Mouse (Mus musculus) spleen, adult 2 months (tissue): ENCODE measurements at regions not wholly inside any gene's neighbourhood (a gene's known extent, or its start where the extent isn't known, plus 50 kb on each side); places are given as distances from the start of the nearest gene placed in this dataset.

Experiments
- DNase-seq, 2 experiments: peaks; one replicate each; pipeline versions ENCODE4 v3.0.0 to v3.0.0-alpha.2; 2012 to 2021; ENCODE audit warnings: low spot score in 2 of 2, low read depth in 1 of 2
- H3K27ac ChIP-seq: fragments of 200-500 bp; 2 replicates; pipeline ENCODE4 v1.5.1; 2012; ENCODE audit warnings: low read length, inconsistent platforms; ENCODE audit not compliant: insufficient read depth
- H3K27me3 ChIP-seq: fragments of 200-500 bp; 2 replicates; pipeline ENCODE4 v1.6.1; 2012; ENCODE audit warnings: mild to moderate bottlenecking, moderate library complexity, low read length, inconsistent platforms; ENCODE audit not compliant: control insufficient read depth, insufficient read depth
- H3K36me3 ChIP-seq: fragments of 200-500 bp; 2 replicates; pipeline ENCODE4 v1.6.1; 2012; ENCODE audit warnings: mild to moderate bottlenecking, low read length, inconsistent platforms; ENCODE audit not compliant: control insufficient read depth, insufficient read depth
- H3K4me1 ChIP-seq: fragments of 200-500 bp; 2 replicates; pipeline ENCODE4 v1.6.1; 2011; ENCODE audit warnings: inconsistent platforms; ENCODE audit not compliant: control insufficient read depth, insufficient read depth, insufficient read length
- H3K4me3 ChIP-seq: fragments of 200-500 bp; 2 replicates; pipeline ENCODE4 v1.5.1; 2011; ENCODE audit warnings: mild to moderate bottlenecking, inconsistent platforms; ENCODE audit not compliant: insufficient read depth, insufficient read length; ENCODE audit errors: extremely low read depth
- CTCF ChIP-seq: fragments of 200-500 bp; IDR thresholded peaks from 2 replicates; pipeline ENCODE4 v1.5.1; 2011; ENCODE audit warnings: mild to moderate bottlenecking, inconsistent platforms; ENCODE audit not compliant: insufficient read depth, insufficient read length, insufficient replicate concordance; ENCODE audit errors: extremely low read depth
- POLR2A ChIP-seq: fragments of 200-500 bp; IDR thresholded peaks from 2 replicates; pipeline ENCODE4 v1.6.1; 2011; ENCODE audit warnings: low read depth, low read length, inconsistent platforms
- WGBS: fragments of 180-500 bp; shearing (Covaris S2); methylation state at CpG from one replicate; pipeline ENCODE4 v1.1.7; 2018; 5-methylcytosine and 5-hydroxymethylcytosine counted together

DNA sequence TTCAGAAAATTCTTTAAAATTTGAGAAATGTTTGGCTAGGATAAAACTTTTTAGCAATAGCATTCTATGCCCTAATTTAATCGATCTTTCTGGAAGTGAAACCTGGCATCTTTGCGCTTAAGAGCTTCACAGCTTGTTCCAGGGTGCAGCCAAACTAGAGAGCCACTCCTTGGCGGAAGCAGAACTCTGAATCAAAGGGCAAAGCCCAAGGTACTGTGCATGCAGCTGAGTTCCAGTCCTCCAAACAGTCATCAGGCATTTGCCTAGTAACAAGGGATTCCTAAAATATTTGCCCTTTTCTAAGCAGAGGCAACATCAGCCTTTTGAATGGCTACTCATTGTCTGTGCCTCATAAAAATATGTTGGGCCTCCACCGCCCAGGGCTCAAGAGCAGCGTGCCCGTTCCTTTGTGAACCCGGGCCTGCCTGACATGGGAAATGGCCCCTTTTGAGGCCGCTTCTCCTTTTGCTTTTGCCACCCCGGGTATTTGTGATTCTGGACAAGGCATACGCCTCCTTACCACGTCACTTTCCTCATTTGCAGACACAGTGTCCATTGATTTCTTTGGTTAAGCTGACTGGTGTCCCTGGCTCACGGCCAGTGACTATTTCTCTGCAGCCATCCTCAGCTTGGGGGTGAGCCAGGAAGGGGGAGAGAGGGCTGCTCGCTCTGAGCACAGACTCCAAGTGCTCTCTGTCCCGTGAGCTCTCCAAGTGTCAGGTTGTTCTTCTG, 402.2 kb upstream of the Smim15 start:
- Histone ChIP-seq H3K27ac (no peak overlapping the region), H3K36me3 (no peaks in the 10 kb centered on the region), H3K27me3 (peaks cover 10% of the 10 kb centered on the region; the same call in 1 of the 2 replicates), H3K4me3 (no peak overlapping the region), H3K4me1 (peaks cover 2% of the 10 kb centered on the region; the same call in 1 of the 2 replicates)
- 73% methylated on average over 14 of the region's 14 CpGs for WGBS
- TF ChIP-seq CTCF: no peak
- no peak for TF ChIP-seq POLR2A
- DNase-seq: no peak

DNA sequence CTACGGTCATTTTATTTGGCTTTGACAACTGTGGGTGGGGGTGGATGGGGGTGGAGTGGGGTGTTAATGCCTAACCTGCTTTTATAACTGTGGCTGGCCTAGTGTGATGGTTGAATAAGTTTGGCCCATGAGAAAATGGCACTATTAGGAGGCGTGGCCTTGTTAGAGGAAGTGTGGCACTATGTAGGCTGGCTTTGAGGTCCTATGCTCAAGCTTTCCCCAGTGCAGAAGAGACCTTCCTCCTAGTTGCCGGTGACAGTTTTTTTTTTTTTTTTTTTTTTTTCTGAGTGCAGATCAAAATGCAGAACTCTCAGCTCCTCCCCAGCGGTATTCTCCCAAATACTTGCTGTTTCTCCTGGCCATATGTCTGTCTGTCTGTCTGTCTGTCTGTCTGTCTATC, 404.6 kb upstream of the Smim15 start:
- 43% methylated on average over 4 of the region's 4 CpGs for WGBS
- DNase-seq: no peak
- TF ChIP-seq POLR2A (no peak), CTCF (no peak)

DNA sequence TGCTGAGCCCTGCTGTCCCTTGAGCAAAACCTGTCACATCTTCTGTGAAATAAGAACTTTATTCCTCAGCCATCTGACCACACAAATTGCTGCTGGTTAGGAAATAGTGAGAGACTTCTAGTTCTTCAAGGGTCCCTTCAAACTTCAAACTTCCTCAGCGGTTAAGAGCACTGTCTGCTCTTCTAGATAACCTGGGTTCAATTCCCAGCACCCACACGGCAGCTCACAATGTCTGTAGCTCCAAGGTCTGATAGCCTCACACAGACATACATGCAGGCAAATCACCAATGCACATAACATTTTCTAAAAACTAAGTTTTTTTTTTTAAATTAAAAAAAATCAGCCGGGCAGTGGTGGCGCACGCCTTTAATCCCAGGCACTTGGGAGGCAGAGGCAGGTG, 407.0 kb upstream of the Smim15 start:
- H3K27ac ChIP-seq: no peak overlapping the region
- WGBS: 84% methylated on average over 5 of the region's 5 CpGs
- no peaks in the 10 kb centered on the region for H3K4me1 ChIP-seq
- H3K4me3 ChIP-seq: no peak overlapping the region
- no peaks in the 10 kb centered on the region for H3K36me3 ChIP-seq
- no peak for DNase-seq
- H3K27me3 ChIP-seq: no peaks in the 10 kb centered on the region
- TF ChIP-seq CTCF: no peak
- TF ChIP-seq POLR2A: no peak

More for the DNA sequence above, 404.6 kb upstream of the Smim15 start:
- H3K27ac ChIP-seq: no peak overlapping the region
- H3K4me3 ChIP-seq: no peak overlapping the region
- H3K4me1 ChIP-seq: no peaks in the 10 kb centered on the region
- H3K36me3 ChIP-seq: no peaks in the 10 kb centered on the region
- H3K27me3 ChIP-seq: no peaks in the 10 kb centered on the region

DNA sequence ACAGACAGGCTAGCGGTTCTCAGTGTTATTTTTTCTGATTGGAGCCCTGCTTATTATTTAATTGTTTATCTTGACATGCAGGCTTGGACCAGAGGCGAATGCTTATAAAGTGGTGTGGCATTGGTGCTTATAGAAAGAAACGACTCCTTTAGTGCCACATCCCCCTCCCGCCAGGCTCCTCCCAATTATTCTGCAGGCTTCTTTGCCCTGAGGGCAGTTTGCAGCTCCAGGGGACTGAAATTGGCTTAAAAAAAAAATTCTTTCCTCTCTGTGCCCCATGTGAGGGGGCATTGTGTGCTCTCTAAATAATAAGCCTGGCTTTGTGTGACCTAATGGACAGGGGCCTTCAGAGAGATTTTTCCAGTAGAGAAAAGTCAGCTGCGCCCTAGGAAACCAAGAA, 409.1 kb upstream of the Smim15 start:
- TF ChIP-seq POLR2A: no peak
- 86% methylated on average over 5 of the region's 5 CpGs for WGBS

DNA sequence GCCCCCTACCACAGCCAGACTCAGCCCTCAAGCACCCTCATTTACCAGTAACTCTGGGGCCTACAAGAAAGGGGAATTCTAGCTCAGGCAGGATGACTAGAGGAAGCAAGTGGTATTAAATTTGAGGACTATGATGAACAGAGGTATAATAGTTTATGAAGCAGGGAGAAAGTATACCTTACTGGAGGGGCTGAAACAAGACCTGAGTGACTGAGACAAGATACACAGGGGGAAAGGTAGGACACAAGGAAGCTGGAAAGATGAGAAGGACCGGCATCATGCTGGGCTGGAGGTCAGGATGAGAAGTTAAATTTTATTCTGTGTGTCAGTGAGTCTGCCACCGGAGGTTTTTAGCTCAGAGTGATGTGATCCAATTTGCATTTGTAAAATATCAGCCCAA, 417.2 kb upstream of the Smim15 start:
- DNase-seq: no peak
- Histone ChIP-seq H3K27ac (no peak overlapping the region), H3K4me3 (no peak overlapping the region), H3K4me1 (no peaks in the 10 kb centered on the region), H3K36me3 (no peaks in the 10 kb centered on the region), H3K27me3 (no peaks in the 10 kb centered on the region)
- 89% methylated on average over 2 of the region's 2 CpGs for WGBS
- TF ChIP-seq CTCF: no peak
- TF ChIP-seq POLR2A: no peak

More for the DNA sequence above, 409.1 kb upstream of the Smim15 start:
- Histone ChIP-seq H3K27me3 (no peaks in the 10 kb centered on the region), H3K36me3 (no peaks in the 10 kb centered on the region), H3K27ac (no peak overlapping the region), H3K4me1 (no peaks in the 10 kb centered on the region), H3K4me3 (no peak overlapping the region)
- DNase-seq: no peak

DNA sequence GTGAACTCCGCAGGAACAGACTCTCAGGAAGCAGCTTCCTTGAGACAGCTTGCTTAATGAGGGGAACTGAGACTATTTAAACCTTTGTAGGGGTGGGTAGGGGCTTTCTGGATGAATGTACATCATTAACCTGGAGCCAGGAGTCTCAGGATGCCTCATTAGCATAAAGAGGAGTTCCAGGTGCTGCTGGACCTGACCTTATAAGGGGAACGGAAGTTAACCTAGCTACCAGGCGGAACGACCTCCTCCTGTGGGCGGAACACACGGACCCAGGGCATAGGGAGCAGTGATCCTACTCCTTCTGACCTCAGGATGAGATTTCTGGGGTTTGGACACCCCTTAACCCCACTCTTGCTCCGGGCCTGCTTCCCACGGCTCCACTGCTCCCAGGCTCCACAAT, 417.6 kb upstream of the Smim15 start:
- Histone ChIP-seq H3K36me3 (no peaks in the 10 kb centered on the region), H3K4me1 (no peaks in the 10 kb centered on the region), H3K27ac (no peak overlapping the region), H3K4me3 (no peak overlapping the region), H3K27me3 (no peaks in the 10 kb centered on the region)
- TF ChIP-seq CTCF (no peak), POLR2A (no peak)
- no peak for DNase-seq
- WGBS: 85% methylated on average over 8 of the region's 8 CpGs

DNA sequence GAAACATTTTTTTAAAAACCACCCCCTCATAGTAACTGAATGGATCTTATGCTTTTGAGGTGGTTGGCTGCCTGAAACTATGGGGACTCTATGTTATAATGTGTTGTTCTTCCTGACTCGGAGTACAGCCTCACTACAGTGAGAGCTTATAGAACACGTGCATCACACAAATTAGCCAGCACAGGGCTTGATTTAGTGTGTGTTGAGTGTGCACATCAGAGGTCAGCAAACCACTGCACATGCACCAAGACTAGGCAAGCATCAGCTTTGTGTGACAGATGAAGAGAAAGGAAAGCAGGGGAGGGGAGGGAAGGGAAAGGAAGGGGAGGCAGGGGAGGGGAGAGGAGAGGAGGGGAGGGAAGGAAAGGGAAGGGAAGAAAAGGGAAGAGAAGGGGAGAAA, 422.9 kb upstream of the Smim15 start:
- no peaks in the 10 kb centered on the region for H3K4me1 ChIP-seq
- H3K4me3 ChIP-seq: no peak overlapping the region
- H3K27me3 ChIP-seq: no peaks in the 10 kb centered on the region
- DNase-seq: no peak
- 69% methylated on average over 2 of the region's 2 CpGs for WGBS
- TF ChIP-seq CTCF (no peak), POLR2A (no peak)
- H3K36me3 ChIP-seq: no peaks in the 10 kb centered on the region
- no peak overlapping the region for H3K27ac ChIP-seq
